Mouse (Mus musculus) hindbrain, embryonic 11.5 days (tissue): ENCODE data around the gene Sclt1. TPM values are rescaled to one million over a fixed set of nuclear protein-coding genes. Genes with fewer than 3 reads are reported as not detected.

Experiments used
- ATAC-seq: fragments of 200-750 bp; cut with Nextera tagmentation; 2 replicates; pipeline ENCODE4 v1.8.0; 2017; ENCODE audit warnings: mild to moderate bottlenecking, moderate TSS enrichment, moderate library complexity; ENCODE audit not compliant: low FRiP score
- DNase-seq: peaks from one replicate; pipeline ENCODE4 v3.0.0-alpha.2; 2015; ENCODE audit warnings: low spot score
- H3K27ac ChIP-seq: fragments of 300-500 bp; sonication (generic); 2 replicates; pipeline ENCODE4 v1.5.1; 2014; ENCODE audit warnings: mild to moderate bottlenecking, low read depth, low read length
- H3K27me3 ChIP-seq: fragments of 300-500 bp; sonication (generic); 2 replicates; pipeline ENCODE4 v1.6.1; 2014; ENCODE audit warnings: mild to moderate bottlenecking, low read length, moderate library complexity, mixed read lengths; ENCODE audit not compliant: control insufficient read depth, insufficient read depth
- H3K36me3 ChIP-seq: fragments of 300-500 bp; sonication (generic); 2 replicates; pipeline ENCODE4 v1.6.1; 2014; ENCODE audit warnings: mild to moderate bottlenecking, low read length, moderate library complexity, mixed read lengths; ENCODE audit not compliant: control insufficient read depth, insufficient read depth
- H3K4me1 ChIP-seq: fragments of 300-500 bp; sonication (generic); replicated peaks from 2 replicates; pipeline ENCODE4 v1.6.1; 2014; ENCODE audit warnings: low read length, mixed read lengths; ENCODE audit not compliant: control insufficient read depth, insufficient read depth
- H3K4me2 ChIP-seq: fragments of 300-500 bp; sonication (generic); replicated peaks from 2 replicates; pipeline ENCODE4 v1.6.1; 2014; ENCODE audit warnings: mild to moderate bottlenecking, low read depth, low read length
- H3K4me3 ChIP-seq: fragments of 300-500 bp; sonication (generic); 2 replicates; pipeline ENCODE4 v1.5.1; 2014; ENCODE audit warnings: low read depth, low read length
- H3K9ac ChIP-seq: fragments of 300-500 bp; sonication (generic); 2 replicates; pipeline ENCODE4 v1.6.1; 2014; ENCODE audit warnings: low read depth, low read length
- H3K9me3 ChIP-seq: fragments of 300-500 bp; sonication (generic); 2 replicates; pipeline ENCODE4 v1.6.1; 2016; ENCODE audit warnings: low read length; ENCODE audit not compliant: control insufficient read depth
- WGBS: fragments of 180-500 bp; shearing (Covaris S2); extraction: QIAGEN DNeasy Blood & Tissue Kit; methylation state at CpG from one replicate; pipeline ENCODE4 v1.1.7; 2014; 5-methylcytosine and 5-hydroxymethylcytosine counted together
- polyA plus RNA-seq: library from polyadenylated mRNA; unstranded; fragments of >200 nt; fragmentation: Nextera tagmentation; extraction: Ambion mirVana; gene quantifications from 2 replicates; pipeline ENCODE4 v1.2.1, GENCODE M21; 2014

Gene Sclt1
- polyA plus RNA-seq, 1 experiment from 2014 or later = 31.0 TPM

DNA sequence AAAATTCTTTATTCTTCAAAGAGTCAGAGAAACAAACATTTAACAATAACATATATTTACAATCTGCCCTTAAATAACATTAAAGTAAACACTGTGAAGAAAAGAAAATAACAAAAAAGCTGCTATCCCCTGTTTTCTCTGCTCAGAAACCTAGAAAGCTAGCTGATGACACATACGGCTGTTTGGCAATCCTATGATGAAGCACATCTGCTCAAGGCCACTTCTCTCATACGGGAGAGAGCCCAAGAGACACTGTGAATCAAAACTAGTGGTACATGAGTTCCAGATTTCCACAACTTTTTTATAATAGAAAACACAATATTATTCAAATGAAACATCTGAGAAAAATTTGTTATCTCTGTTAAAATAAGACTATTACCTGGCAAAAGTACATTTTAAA is 55.9 kb downstream of the Sclt1 start:
- no peak overlapping the region for H3K4me2 ChIP-seq
- H3K36me3 ChIP-seq = no peaks in the 10 kb centered on the region
- 89% methylated on average over 2 of the region's 2 CpGs for WGBS
- no peaks in the 10 kb centered on the region for H3K27me3 ChIP-seq
- DNase-seq (no peak), ATAC-seq (no peak)
- no peak overlapping the region for H3K9ac ChIP-seq
- no peaks in the 10 kb centered on the region for H3K9me3 ChIP-seq
- H3K27ac ChIP-seq = no peak overlapping the region
- no peaks in the 10 kb centered on the region for H3K4me1 ChIP-seq
- no peak overlapping the region for H3K4me3 ChIP-seq

DNA sequence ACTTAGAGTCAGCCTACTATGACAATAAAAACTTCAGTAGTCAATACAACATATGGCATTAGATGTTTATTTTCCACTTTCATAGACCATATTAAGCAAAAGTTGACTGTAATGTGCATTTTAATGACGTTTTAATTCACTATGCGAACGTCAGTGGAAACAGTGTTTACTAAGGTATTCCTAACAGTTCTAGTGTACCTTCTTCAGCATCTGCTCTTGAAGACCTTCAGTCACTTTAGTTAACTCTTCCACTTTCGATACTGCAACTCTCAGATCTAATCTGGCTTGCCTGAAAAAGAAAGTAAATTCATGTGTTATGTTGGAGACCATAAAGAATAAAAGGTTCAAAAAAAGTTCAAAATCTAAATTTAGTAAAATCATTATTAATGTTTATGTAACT is 60.2 kb downstream of the Sclt1 start:
- no peak overlapping the region for H3K9ac ChIP-seq
- no peaks in the 10 kb centered on the region for H3K27me3 ChIP-seq
- no peaks in the 10 kb centered on the region for H3K4me1 ChIP-seq
- DNase-seq (no peak), ATAC-seq (no peak)
- no peak overlapping the region for H3K27ac ChIP-seq
- WGBS = 91% methylated on average over 4 of the region's 4 CpGs
- no peak overlapping the region for H3K4me2 ChIP-seq
- no peaks in the 10 kb centered on the region for H3K9me3 ChIP-seq
- H3K4me3 ChIP-seq = no peak overlapping the region
- no peaks in the 10 kb centered on the region for H3K36me3 ChIP-seq

DNA sequence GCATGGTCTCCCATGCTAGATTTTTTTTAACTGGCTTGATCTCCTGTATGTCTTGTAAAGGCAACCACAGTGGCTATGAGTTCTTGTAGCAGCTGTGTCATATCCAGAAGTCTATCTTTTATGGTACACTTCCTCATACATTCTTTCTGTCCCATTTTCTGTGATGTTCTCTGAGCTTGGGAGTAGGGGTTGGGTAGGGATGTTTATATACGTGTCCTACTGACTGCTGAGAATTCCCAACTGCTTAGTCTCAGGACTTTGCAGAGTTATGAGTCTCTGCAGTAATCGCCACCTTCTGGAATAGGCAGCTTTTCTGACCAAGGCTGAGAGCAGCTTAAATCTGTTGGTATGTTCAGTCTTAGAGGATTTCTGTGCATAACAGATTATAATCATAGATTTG is 65.7 kb downstream of the Sclt1 start:
- H3K9me3 ChIP-seq = no peaks in the 10 kb centered on the region
- no peaks in the 10 kb centered on the region for H3K36me3 ChIP-seq
- no peaks in the 10 kb centered on the region for H3K4me1 ChIP-seq
- no peak overlapping the region for H3K4me3 ChIP-seq
- H3K4me2 ChIP-seq = no peak overlapping the region
- DNase-seq (no peak), ATAC-seq (no peak)
- H3K9ac ChIP-seq = no peak overlapping the region
- 87% methylated on average over 2 of the region's 2 CpGs for WGBS
- H3K27me3 ChIP-seq = no peaks in the 10 kb centered on the region
- H3K27ac ChIP-seq = no peak overlapping the region

DNA sequence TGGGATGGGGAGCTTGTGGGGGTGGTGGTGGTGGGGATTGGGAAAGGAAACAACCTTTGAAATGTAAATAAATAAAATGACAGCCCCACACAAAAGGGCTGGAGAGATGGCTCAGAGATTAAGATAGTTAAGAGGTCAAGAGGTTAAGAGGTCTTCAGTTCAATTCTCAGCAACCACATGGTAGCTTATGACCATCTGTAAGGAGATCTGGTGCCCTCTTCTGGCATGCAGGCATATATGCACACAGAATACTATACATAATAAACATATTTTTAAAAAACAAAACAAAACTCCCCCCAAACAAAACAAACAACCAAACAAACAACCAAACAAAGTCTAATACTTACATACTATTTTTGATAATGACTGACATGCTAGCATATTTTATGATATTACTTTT is 67.5 kb downstream of the Sclt1 start:
- Histone ChIP-seq H3K27ac (no peak overlapping the region), H3K4me1 (no peaks in the 10 kb centered on the region), H3K9me3 (no peaks in the 10 kb centered on the region), H3K36me3 (no peaks in the 10 kb centered on the region), H3K27me3 (no peaks in the 10 kb centered on the region), H3K4me2 (no peak overlapping the region), H3K9ac (no peak overlapping the region), H3K4me3 (no peak overlapping the region)
- DNase-seq (no peak), ATAC-seq (no peak)

DNA sequence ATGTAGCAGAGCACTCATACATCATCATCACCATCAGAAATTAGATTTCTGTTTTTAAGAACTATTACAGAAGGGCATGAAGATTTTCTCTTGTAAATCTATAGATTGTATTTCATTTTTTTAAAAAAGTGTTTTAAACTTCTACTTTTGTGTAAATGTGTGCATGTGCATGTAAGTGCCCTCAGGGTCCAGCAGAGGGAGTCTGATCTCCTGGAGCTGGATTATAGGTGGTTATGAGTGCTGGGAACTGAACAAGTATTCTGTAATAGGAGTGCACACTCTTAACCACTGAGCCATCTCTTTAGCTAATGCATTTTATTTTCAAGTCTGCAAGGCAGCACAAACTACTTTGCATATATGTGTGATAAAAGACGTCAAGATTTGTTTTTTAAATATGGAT is 86.7 kb downstream of the Sclt1 start:
- H3K36me3 ChIP-seq = no peaks in the 10 kb centered on the region
- no peak overlapping the region for H3K27ac ChIP-seq
- H3K9ac ChIP-seq = no peak overlapping the region
- no peaks in the 10 kb centered on the region for H3K4me1 ChIP-seq
- no peaks in the 10 kb centered on the region for H3K27me3 ChIP-seq
- H3K4me3 ChIP-seq = no peak overlapping the region
- H3K4me2 ChIP-seq = no peak overlapping the region
- WGBS = 88% methylated on average over 1 of the region's 1 CpGs
- H3K9me3 ChIP-seq = no peaks in the 10 kb centered on the region
- DNase-seq = no peak
- ATAC-seq = no peak

DNA sequence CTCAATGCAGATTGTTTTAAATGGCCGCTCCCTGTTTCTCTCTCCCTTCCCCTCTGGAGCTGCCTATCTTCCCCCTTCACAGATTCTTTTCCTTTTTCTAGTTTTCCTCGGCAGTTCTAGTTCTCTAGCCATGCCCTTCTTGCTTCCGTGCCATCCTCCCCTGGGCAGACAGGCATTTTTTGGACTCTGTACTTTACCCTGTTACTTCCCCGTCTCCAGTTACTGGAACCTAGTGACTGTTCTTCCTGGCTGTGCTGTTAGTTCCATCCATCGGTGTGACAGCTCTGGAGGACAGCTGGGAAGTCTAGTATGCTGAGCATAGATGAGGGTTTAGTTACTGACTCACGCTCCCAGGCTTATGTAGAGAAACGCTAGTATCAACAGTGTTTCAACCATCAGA is 121.3 kb downstream of the Sclt1 start:
- DNase-seq (no peak), ATAC-seq (no peak)
- Histone ChIP-seq H3K9me3 (no peaks in the 10 kb centered on the region), H3K4me3 (no peak overlapping the region), H3K9ac (no peak overlapping the region), H3K4me2 (no peak overlapping the region), H3K4me1 (no peaks in the 10 kb centered on the region), H3K27me3 (no peaks in the 10 kb centered on the region), H3K27ac (no peak overlapping the region), H3K36me3 (no peaks in the 10 kb centered on the region)
- WGBS = 89% methylated on average over 7 of the region's 7 CpGs

DNA sequence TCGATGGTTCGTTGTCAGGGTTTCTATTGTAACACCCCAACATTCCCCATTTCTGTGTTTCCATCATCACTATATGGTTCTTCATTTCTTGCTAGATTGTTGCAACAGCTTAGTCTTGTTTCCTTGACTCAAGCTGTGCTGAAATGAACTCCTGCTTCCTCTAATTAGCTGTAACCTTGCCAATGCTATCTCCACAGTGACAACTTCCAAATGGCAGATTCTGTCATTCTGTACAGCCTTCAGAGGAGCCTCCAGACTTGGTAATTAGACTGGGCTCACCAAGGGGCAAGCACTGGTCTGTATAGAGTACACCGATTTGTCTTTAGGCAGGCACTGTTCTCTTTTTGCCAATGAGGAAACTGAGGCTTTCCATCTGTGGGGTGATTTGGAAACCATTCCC is 123.8 kb downstream of the Sclt1 start:
- Histone ChIP-seq H3K27ac (no peak overlapping the region), H3K4me3 (no peak overlapping the region), H3K27me3 (no peaks in the 10 kb centered on the region), H3K4me1 (no peaks in the 10 kb centered on the region), H3K4me2 (no peak overlapping the region), H3K36me3 (peaks cover 2% of the 10 kb centered on the region; the same call in 1 of the 2 replicates), H3K9ac (no peak overlapping the region), H3K9me3 (no peaks in the 10 kb centered on the region)
- 92% methylated on average over 3 of the region's 3 CpGs for WGBS
- DNase-seq (no peak), ATAC-seq (no peak)

DNA sequence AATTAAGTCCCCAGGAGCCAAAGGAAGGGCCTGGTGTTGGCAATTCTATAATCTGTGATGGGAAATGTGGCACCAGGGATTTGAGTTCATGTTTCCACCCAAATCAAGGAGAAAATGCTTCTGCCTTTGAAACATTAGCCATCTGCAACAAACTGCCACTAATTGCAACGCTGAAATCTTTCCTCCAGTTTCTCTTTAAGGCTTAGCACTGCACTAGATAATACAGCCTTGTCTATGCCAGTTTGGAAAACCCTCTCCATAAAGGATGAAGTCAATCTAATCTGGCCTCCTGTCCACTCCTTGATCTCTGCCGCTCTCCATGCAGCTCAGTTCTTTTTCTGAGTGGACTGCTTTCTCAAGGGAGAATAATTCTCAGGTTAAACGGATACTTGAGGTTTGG is 124.3 kb downstream of the Sclt1 start:
- peaks cover 2% of the 10 kb centered on the region; the same call in 1 of the 2 replicates for H3K36me3 ChIP-seq
- 75% methylated on average over 3 of the region's 3 CpGs for WGBS
- no peaks in the 10 kb centered on the region for H3K4me1 ChIP-seq
- H3K4me3 ChIP-seq = no peak overlapping the region
- no peaks in the 10 kb centered on the region for H3K27me3 ChIP-seq
- no peak for DNase-seq
- no peaks in the 10 kb centered on the region for H3K9me3 ChIP-seq
- no peak for ATAC-seq
- H3K4me2 ChIP-seq = no peak overlapping the region
- no peak overlapping the region for H3K27ac ChIP-seq
- H3K9ac ChIP-seq = no peak overlapping the region

DNA sequence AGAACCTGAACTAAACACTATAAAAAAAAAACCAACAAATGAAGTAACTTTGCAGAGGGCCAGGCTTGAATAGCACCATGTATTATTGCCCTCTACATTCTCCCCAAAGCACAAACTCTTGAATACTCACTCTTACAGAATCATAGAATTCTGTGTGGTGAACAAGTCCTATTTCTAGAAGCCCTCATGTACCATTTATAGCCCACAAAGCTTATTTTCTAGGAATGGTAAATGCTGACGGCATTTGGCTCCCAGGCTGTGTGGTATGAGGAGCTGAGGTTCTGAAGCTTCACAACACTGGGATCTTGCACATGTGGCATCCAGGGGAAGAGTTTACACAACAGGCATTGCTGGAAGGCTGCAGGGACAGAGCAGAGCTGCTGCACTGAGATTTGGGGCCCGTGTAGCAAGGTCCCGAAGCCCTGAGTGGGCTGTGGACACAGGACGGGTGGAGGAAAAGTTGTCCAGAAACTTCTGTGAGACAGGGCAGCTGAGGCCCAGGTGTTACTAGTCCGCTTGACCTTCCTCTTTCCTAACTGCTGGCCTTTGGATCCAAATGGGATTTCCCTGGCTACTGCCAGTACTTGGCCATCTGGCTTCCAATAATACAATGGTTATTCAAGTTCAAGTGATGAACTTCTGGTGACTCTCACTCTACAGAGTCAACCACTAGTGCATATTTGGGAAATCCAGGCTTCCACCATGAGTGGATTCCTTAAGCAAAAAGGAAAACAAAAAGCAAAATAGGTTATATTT is 127.9 kb downstream of the Sclt1 start:
- H3K36me3 ChIP-seq = peaks cover 2% of the 10 kb centered on the region; the same call in 1 of the 2 replicates
- H3K27ac ChIP-seq = no peak overlapping the region
- WGBS = 91% methylated on average over 5 of the region's 5 CpGs
- DNase-seq (no peak), ATAC-seq (no peak)
- H3K9me3 ChIP-seq = no peaks in the 10 kb centered on the region
- H3K9ac ChIP-seq = no peak overlapping the region
- no peaks in the 10 kb centered on the region for H3K4me1 ChIP-seq
- no peaks in the 10 kb centered on the region for H3K27me3 ChIP-seq
- H3K4me3 ChIP-seq = no peak overlapping the region
- no peak overlapping the region for H3K4me2 ChIP-seq
